Mouse (Mus musculus): ENCODE measurements at regions not wholly inside any gene's neighbourhood (a gene's known extent, or its start where the extent isn't known, plus 50 kb on each side); places are given as distances from the start of the nearest gene placed in this dataset.

- no peak for TF ChIP-seq CTCF (IDR thresholded peaks at IDR 0.05; ENCODE audit: extremely low read depth, insufficient read depth, low read length)
- no peak for TF ChIP-seq POLR2A (IDR thresholded peaks at IDR 0.05; ENCODE audit: extremely low read depth, insufficient read depth, low read length)
Measured at GRCm38 (mm10) chr7:124868621-124869020, 575.9 kb upstream of the Kdm8 start.

All from cortical plate, adult 2 months (tissue).